Mouse (Mus musculus) urinary bladder, postnatal 25 days (tissue): ENCODE measurements around the gene Lrrtm4.

Source experiments
- DNase-seq: peaks from one replicate; pipeline ENCODE4 v3.0.0; 2022; ENCODE audit warnings: low spot score

Lrrtm4 gene

DNA sequence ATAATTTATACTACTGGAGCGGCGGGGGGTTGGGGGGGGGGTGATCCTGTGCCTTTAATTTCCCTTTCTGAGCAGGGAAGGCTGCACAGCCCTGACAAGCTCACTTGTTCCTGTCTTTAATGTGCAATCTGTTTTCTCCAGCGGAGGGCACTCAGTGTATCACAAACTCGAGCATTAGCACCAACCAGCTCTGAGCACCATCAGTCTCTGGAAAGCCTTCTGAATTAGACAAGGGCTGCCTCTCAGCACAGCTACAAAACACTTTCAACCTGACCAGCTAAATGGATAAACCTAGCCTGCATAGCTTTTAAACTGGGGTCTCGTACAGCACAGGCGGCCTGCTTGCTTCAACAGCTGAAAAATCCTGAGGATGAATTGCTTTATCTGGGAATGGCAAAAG lies at the start of gene Lrrtm4:
Gene Lrrtm4, plus strand, starts transcription at position 113 of the 400 bp plus-strand sequence.
- DNase-seq, result no peak

DNA sequence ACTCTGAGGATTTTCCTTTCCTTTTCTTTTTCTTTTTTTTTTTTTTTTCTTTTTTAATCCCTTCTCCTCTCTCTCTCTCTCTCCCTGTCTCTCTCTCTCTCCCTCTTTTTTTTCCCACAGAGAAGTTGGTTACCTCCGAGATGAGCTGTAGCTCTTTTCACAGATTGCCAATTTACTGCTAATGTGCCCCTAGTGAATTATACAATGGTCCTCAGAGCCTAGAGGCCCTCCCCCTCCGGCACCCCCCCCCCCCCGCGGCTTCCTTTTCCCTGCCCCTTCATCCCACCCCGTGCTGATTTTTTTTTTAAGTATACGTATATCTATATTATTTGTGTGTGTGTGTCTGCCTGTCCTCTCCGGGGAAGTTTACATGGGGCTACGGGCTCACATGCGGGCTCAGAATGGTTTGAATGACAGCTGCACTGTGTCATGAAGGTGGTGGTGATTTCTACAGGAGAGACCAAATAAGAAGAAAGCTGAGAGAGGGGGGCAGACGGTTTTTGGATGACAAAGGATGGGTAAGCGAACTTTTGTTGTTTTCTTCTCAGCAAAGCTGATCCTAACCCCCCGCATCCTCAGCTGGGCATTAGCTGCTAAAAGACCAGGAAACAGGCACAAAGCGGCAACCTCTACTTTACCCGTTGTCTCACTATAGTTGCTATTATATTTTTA lies 648 bp downstream of the Lrrtm4 start:
- no peak for DNase-seq

DNA sequence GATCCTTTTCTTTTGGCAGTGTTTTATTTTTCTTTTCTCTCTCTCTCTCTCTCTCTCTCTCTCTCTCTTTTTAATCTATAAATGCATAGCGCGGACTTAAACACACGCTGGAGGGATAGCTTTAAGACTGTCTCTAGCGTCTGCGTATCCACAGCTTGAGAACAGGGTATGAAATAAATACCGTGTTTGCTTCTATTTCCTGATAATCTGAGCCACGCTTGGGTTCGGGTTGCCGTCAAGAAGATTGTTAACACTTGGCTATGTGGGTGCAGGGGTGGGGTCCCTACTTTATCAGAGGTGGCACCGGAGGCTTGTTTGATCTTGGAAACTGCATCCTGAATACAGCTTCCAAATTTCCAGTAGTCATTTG lies 1.2 kb downstream of the Lrrtm4 start:
- DNase-seq, result no peak

DNA sequence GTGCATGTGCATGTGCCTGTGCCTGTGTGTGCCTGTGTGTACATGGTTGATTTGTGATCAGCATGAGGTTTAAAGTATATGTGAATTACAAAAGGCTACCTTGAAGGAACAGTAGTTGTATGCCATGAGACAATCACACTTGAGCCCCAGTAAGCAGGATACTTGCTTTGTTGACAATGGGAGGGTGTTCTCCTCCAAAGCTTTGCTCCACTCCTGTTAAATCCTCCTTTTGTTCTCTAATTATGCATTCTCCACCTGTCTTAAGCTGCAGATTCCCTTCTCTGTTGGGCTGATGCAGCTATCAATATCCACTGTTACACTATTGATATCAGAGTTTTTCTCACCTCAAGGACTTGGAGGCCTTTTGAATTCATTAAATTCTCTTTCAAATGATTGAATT lies 38.2 kb downstream of the Lrrtm4 start:
- no peak for DNase-seq

DNA sequence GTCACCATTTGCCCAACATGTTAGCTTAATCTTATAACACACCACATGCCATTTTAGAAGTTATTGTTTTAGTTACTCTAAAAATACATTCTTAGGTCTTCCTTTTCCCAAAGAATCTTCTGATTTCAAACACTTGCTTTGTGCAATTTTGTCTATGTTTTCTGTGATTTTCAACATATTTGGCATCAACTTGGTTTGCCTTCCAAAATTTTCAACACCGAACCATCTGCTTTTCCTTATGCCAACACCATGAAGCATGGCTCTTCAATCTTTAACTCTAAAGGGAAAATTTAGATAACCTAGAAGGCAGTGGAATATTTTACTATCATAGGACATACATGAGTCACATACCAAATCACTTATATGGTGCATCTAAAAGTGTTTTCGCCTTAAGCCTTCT lies 59.3 kb downstream of the Lrrtm4 start:
- no peak for DNase-seq

DNA sequence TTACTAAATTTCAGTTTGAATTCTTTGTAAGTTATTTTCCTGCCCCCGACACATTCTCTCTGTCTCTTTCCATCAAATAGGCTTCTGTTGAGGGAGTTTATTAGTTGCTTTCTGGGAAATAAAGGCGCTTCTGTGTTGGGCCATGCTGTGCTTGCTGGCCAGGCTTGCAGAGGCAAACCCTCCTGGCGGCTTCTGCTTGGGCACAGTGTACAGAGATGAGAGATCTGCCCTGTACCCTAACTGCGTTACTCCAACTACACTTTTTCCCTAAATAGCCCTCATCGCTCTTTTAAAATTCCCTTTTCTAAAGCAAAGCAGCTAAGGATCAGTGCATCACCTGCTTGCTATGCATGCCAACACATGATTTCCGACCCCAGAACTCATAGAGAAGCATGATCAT lies 60.6 kb downstream of the Lrrtm4 start:
- no peak for DNase-seq

DNA sequence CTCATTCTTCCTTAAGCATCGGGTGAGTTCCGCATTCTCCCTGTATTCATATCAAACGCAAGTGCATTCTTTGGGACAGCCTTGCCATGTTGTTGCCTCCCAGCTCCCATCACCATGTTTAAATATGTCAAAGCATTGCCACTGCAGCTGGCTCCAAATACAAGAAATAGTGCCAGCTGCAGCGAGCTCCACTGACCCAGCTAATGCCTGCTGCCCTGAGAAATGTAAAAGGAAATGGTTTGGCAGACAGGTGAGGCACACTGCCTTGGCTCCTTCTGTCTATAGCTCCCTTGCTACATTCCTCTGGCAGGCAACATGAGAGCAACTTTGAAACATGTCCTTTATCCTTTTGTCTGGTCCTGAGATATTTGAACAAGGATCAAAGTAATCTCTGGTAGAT lies 76.2 kb downstream of the Lrrtm4 start:
- DNase-seq, result no peak

DNA sequence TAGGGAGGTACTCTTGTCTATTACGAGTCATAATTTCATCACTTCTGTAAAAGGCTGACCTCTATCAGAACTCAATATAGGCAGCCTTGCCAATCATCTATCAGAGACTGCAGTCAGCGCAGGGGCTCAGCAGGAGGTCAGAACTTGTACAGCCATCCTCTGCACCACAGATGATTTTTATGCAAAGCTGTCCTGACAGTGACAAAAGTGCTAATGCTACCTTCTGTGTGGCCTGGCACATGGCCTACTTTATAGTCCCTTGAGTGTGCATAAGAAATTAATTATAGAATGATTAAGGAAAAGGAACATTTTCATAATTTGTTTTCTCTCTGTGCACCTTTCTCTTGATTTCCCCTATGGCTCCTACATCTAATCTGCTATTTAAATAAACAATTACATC lies 86.7 kb downstream of the Lrrtm4 start:
- no peak for DNase-seq

DNA sequence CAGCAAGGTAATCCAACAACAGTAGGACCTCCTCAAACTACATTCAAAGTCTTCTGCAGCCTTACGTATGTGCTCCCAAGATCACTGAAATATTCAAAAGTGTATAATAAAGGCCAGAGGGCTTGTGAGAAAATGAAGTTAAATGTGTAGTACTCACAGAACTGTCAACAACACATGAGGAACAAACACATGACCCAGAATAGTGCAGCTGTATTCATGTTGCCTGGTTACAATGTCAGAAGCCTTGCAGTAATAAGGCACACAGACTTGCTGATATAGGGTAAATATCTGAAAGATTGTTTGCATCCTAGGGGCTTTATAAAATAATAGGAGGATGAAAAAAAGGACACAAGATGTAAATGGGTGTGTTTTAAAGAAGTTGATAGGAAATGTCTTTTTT lies 87.2 kb downstream of the Lrrtm4 start:
- no peak for DNase-seq

DNA sequence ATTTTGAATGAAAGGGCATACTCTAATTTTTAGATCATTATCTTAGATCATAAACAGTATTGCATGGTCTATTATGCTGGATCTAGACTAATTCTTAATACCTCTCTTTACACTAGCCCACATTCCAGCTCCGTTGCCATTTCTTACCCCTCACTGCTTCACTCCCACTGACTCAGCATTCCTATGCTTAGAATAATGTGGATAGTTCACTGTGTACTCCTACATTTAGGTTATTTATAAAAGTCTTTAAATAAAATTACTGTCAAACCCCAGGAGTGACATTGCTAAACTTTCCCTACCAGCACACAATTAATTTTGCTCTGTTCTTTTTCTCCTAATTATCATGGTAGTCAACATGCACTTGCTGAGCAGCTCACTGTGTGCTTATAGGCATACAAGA lies 107.7 kb downstream of the Lrrtm4 start:
- no peak for DNase-seq

DNA sequence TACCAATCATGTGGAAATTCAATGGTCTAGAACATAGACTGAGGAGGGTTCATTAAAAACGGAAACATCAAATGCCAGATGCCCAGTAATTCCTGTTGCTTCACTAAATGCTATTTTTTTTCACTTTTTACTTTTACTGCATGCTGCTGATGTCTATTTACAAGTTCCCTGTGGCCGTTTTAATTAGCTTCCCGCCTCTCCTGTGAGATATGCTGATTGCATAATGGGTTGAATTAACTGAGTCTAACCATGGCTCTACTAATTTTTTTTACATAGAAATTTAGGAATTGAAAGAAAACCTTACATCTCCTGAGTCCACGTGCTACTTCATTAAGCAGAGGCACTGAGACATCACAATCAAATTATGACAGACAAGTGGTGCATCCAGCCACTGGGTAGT lies 143.9 kb downstream of the Lrrtm4 start:
- DNase-seq, result no peak

DNA sequence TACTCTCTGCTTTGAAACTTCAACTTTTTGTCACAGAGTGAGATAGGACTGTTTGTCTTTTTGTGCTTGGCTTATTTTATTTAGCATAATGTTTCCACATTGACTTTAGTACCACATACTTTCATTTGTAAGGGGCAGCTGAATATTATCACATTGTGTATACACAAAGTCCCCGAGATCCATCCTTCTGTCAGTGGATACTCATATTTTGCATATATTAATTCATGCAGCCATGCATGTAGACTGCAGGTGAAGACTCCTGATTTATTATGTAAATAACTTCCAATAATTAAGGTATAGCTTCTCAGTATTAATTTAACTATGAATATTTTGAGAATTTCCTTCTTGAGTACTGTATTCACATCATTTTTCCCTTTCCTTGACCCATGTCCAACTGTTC lies 163.2 kb downstream of the Lrrtm4 start:
- no peak for DNase-seq

DNA sequence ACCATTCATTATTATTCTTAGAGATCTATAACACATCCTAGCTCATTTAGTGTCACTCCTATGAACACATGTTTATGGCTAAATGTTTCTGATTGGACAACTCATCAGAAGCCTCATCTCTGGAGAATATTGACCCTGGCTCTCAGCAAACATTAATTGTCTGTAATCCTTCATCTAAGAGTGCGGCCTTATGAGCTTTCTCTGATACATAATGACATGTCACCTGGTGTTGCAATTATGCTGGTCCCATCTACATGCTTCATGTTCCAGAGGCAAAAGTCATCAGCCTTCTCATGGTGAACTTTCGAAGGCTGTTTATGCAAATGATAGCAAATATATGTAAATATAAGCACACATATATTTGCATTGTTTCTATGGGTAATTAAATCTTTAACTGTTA lies 163.7 kb downstream of the Lrrtm4 start:
- no peak for DNase-seq

DNA sequence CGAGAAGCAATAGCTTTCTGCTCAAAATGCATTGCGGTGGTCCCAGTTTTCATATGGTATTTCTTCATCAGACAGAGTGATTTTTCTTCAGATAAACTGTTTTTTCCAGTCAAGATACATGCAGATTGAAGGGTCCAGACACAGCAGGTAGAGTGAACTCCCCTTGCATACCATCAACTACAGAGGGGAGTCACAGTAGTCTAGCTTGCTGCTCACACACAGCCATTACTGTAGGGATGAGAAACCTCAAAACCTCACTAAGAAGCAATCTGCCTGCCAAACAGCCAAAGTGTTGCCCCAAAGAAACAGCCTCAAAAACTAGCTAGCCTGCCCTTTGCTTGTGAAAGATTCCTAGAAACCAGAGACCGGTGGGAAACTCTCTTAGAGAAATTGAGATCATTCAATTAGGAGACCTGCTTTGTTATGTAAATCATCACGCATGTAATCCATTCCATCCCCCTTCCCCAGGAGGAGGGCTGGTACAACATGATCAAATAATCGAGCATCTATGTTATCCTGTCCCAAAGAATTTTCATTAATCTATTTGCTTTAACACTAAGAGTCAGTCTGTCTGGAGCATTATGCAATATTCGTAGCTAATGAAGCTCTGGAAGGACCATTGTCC lies 166.9 kb downstream of the Lrrtm4 start:
- DNase-seq, result no peak

DNA sequence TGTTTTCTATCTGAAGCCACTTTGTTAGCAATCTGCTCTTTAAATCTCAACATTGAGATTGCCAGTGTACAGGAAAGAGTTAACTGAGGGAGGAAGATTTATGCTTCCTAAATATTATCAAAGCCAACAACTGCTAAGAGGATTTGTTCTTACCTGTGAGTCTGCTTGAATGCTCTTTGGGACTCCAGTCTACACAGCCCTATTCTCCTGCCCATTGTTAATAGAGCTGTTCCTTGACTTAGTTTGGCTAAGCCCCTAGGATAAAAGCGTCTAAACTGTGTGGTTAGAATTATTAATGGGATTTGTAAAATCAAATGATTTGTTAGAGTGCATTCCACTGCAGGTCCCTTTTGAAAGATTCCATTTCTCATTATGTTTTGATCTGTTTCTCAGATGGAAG lies 168.1 kb downstream of the Lrrtm4 start:
- DNase-seq, result no peak

DNA sequence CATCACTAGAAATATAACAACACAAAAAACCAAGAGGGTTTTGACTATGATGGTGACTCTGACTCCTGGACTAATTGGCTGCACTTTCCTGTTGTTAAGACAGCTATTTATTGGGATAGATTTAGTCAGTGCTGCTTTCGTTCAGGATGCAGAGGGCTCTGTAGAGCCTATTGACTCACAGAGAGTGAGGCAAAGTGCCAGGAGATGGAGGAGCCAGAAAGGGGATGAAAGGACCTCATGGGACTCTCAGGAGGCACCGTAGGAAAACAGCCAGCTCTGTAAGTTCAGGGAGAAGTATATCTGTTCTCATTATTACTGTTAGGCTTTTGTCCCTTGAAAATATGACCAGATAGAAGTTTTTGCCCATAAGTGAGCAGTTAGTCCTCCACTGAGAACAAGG lies 190.8 kb downstream of the Lrrtm4 start:
- no peak for DNase-seq

DNA sequence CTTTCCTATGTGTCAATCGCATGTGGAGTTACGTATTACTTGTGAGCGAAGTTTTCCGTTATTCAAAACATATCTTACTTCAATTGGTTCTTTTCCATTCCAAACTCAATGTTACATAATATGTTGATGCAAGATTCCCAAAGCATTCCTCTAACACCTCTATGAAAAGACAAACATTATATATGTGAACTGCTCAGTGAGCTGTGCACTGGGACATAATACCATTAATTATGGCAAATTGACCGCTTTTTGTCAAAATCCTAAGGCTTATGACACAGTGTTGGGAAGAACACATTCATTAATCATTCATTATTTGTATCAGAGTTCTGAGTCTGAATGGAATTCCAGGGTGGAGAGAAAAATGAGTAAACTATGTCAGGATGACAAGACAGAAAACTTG lies 191.6 kb downstream of the Lrrtm4 start:
- DNase-seq, result no peak

DNA sequence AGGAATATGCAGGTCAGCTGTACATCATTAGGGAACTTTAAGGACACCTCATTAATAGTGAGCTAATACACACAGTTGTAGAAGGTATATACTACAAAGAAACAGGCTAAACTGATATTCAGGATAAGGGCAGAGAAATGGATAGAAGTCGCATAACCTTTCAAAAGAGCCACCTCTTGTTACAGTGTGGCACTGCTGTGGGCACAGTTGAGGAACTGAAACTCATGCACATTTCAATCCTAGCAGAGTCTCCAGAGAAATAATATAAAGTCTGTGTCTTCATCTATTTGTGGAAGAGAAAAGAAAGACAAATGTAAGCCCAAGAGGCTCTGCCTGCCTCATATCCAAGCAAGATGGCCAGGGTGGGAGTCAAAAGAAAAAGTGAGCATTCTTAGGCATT lies 242.9 kb downstream of the Lrrtm4 start:
- DNase-seq, result no peak

DNA sequence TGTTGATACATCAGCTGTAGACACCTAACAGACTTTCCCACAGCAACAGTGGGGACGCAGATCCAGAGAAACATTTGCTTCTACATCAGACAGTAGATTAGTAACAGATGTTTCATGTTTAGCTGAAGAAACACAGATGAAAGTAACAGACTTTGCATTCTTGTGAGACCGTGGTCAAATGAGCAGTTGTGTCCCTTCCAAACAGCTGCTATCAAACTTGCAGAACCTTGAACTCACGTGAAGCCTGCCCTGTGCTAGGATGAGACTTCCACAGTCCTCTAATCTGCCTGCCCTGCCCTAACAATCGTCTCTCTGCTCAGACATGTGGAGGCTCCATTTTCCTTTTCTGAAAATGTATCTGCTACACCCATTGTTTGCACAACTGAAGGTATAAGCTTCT lies 245.3 kb downstream of the Lrrtm4 start:
- DNase-seq, result no peak

DNA sequence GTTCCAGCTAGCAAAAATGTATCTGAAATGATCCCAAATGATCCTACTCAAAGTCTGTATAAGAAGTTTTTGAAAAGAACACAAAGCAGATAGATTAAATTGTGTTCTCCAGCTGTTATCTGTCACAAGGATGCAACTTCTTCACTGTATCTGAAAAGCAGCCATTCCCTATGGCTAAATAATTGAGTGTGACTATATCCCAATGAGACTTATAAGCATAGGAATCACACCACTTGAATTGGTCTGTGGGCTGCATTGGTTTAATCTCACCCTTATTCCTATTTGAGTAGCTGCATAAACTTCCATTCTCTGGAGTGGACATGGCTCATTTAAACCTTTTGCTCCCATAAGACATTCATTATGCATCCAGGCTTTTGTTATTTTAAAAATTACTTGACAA lies 245.9 kb downstream of the Lrrtm4 start:
- no peak for DNase-seq

DNA sequence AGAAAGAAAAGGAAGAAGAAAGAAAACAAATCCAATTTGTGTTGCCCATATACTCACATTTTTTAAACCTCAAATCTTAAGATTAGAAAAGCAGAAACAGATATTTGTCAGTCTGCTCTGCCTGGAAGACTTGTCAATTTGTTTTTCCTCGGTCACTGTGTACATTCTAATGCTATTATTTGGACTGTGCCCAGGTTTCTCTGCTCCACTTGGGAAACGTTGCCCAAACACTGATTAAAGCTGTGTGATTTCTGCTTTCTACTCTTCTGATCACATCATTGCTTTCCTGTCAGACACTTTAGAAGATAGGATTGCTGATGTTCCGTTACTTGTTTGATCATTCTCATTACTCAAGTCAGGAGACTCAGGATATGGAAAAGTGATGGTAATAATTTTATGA lies 247.1 kb downstream of the Lrrtm4 start:
- DNase-seq, result no peak

DNA sequence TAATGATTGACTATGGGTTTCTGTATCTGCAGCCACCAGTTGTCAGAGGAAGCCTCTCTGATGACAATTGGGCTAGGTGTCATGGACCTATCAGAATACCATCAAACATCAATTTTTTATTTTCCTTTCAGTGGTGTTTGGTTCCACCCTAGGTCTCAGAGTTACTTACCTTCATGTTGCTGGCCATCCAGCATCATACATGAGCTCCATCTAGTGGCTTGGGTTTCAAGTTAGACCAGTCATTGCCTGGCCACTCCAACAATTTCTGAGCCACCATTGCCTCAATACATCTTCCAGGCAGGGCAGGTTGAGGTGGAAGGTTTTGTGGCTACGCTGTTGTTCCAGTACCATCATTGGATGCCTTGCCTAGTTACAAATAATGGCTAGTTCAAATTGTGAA lies 268.3 kb downstream of the Lrrtm4 start:
- DNase-seq, result no peak

DNA sequence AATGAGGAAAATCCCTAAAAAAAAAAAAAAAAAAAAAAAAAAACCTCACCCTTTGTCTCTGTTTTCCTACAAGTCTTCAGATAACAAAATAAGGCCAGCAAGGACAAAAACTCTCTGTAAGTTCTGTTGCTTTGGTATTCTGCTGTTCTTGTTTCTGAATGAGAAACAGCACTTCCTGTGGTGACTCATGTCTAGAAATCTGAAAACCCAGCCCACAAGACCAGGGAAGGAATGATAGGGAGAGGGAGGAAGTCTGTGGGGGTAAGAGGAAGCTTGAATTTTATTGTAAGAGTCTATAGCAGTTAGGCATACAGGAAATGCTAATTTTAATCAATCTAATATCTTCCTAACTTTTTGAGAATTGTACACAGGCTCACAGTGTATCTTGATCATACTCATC lies 283.2 kb downstream of the Lrrtm4 start:
- no peak for DNase-seq

DNA sequence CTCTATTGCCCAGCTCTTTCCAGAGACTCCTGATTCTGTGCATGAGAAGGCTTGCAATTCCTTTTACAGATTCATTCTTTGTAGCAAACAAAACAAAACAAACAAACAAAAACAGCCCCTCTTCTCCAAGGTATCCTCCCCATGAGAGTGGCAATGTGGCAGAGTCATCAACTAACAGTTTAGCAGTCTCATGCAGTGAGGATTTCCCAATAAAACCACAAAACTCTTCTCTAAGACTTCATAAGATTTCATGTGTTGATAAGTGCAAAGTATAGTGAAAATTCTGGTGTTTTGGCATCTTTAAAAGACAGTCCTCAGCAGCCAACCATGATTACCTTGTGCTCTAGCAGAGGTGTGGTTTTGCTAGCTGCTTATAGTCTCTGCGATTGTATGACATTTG lies 284.9 kb downstream of the Lrrtm4 start:
- DNase-seq, result no peak
